Mouse (Mus musculus) testis, adult 2 months (tissue): ENCODE results near the gene Crtc3. TPM values are rescaled to one million over a fixed set of nuclear protein-coding genes. Genes with fewer than 3 reads are reported as not detected.

Source experiments
- H3K27ac ChIP-seq: fragments of 200-500 bp; 2 replicates; pipeline ENCODE4 v1.5.1; 2012; ENCODE audit warnings: low read depth, low read length; ENCODE audit not compliant: control insufficient read depth, insufficient read depth
- H3K27me3 ChIP-seq: fragments of 200-500 bp; 2 replicates; pipeline ENCODE4 v1.6.1; 2012; ENCODE audit warnings: mild to moderate bottlenecking, low read length, moderate library complexity; ENCODE audit not compliant: control insufficient read depth, insufficient read depth
- H3K36me3 ChIP-seq: fragments of 200-500 bp; 2 replicates; pipeline ENCODE4 v1.6.1; 2012; ENCODE audit warnings: mild to moderate bottlenecking, low read length; ENCODE audit not compliant: control insufficient read depth, insufficient read depth
- H3K4me1 ChIP-seq: fragments of 200-500 bp; 2 replicates; pipeline ENCODE4 v1.6.1; 2012; ENCODE audit warnings: low read length; ENCODE audit not compliant: control insufficient read depth, insufficient read depth
- H3K4me3 ChIP-seq: fragments of 200-500 bp; 2 replicates; pipeline ENCODE4 v1.5.1; 2012; ENCODE audit warnings: low read depth, mild to moderate bottlenecking, low read length, moderate library complexity, mixed read lengths; ENCODE audit not compliant: control insufficient read depth
- CTCF ChIP-seq: fragments of 200-500 bp; IDR thresholded peaks from 2 replicates; pipeline ENCODE4 v1.5.1; 2012; ENCODE audit warnings: low read depth, mild to moderate bottlenecking, inconsistent platforms, low read length, moderate library complexity; ENCODE audit not compliant: control insufficient read depth, insufficient read depth, insufficient replicate concordance
- POLR2A ChIP-seq: fragments of 200-500 bp; IDR thresholded peaks from 2 replicates; pipeline ENCODE4 v1.6.1; 2012; ENCODE audit warnings: low read depth, mild to moderate bottlenecking, inconsistent platforms, low read length, moderate library complexity; ENCODE audit not compliant: control insufficient read depth
- polyA plus RNA-seq: library from polyadenylated mRNA; depleted of rRNA; stranded (reverse); fragments of >200 nt; gene quantifications from 2 replicates; pipeline ENCODE4 v1.2.3, GENCODE M21; 2012

The Crtc3 gene
- polyA plus RNA-seq, 1 experiment = 8.8 TPM

GRCm38 (mm10) chr7:80652289-80652688 is 36.4 kb downstream of the Crtc3 start:
- Histone ChIP-seq H3K36me3 (no peaks in the 10 kb centered on the region), H3K27ac (peak overlapping the region; percentile 74), H3K27me3 (no peaks in the 10 kb centered on the region), H3K4me3 (no peak overlapping the region), H3K4me1 (peaks cover 3% of the 10 kb centered on the region; the same call in 1 of the 2 replicates)
- TF ChIP-seq CTCF (no peak), POLR2A (no peak)

GRCm38 (mm10) chr7:80647437-80647871 is 41.2 kb downstream of the Crtc3 start:
- no peak overlapping the region for H3K4me3 ChIP-seq
- peaks cover 3% of the 10 kb centered on the region; the same call in 1 of the 2 replicates for H3K4me1 ChIP-seq
- no peaks in the 10 kb centered on the region for H3K27me3 ChIP-seq
- peak overlapping the region; percentile 49 for H3K27ac ChIP-seq
- no peaks in the 10 kb centered on the region for H3K36me3 ChIP-seq
- TF ChIP-seq CTCF (no peak), POLR2A (no peak)

DNA sequence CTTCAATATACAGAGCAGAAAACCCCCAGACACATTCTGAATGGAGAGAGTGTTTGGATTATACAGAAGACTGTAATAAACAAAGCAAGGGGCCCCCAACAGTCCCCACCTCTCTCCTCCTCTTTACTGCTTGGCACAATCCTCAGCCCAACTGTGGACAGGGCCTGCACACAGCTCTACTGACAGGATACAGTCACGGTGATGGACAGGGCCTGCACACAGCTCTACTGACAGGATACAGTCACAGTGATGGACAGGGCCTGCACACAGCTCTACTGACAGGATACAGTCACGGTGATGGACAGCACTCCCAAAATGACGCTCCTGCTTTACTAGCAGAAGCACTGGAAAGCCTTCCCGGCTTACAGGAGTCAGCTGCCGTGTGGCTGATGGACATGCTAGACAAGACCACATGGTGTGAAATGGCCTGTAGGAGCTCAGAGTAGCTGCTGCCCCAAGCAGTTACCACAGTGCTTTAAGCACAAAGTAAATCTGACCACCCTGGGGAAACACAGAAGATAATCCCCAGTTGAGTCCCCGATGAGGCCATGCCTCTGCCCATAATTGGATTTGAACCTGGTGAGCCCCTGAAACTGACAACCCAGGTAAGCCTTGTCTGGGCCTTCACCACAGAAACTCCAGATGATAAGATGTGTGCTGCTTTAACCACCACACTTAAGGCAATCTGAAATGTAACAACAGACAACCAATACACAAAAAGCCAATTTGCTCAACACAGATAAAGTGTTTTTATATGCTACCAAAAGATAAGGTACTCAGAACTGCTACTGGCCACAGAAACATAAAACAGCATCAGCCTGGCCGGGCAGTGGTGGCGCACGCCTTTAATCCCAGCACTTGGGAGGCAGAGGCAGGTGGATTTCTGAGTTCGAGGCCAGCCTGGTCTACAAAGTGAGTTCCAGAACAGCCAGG is 42.3 kb downstream of the Crtc3 start:
- no peak overlapping the region for H3K4me3 ChIP-seq
- no peak for TF ChIP-seq POLR2A
- TF ChIP-seq CTCF = no peak
- H3K36me3 ChIP-seq = no peaks in the 10 kb centered on the region
- peaks cover 7% of the 10 kb centered on the region for H3K4me1 ChIP-seq
- H3K27ac ChIP-seq = no peak overlapping the region
- no peaks in the 10 kb centered on the region for H3K27me3 ChIP-seq

DNA sequence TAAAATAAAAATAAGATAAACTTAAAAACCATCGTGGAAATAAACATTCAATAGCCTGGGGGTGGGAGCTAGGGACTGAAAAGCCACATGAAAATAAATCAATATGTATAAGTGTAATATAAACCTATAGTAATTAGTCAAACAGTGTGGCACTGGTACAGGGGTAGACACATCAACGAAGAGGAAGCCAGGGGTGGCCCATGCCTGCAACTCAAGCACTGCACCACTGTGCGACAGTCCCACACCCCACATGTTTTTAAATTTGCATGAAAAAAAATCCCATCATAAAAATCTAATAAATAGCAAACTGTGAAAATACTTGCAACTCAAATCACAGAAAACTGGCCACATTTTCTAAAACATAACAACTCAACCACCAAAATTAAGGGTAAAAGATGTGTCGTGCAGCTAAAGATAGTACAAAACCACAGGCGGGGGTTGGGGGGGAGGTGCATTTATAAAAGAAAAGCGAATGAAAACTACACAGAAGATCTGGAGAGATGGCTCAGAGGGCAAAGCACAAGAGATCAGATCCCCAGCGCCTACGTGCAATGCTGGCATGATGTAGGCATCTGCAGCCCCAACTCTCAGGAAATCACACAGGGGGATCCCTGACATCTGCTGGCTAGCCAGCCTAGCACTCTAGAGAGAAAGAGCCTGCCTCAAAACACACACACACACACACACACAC is 45.6 kb downstream of the Crtc3 start:
- Histone ChIP-seq H3K27me3 (no peaks in the 10 kb centered on the region), H3K27ac (no peak overlapping the region), H3K4me1 (peaks cover 7% of the 10 kb centered on the region), H3K4me3 (no peak overlapping the region), H3K36me3 (no peaks in the 10 kb centered on the region)
- TF ChIP-seq CTCF = no peak
- TF ChIP-seq POLR2A = no peak

DNA sequence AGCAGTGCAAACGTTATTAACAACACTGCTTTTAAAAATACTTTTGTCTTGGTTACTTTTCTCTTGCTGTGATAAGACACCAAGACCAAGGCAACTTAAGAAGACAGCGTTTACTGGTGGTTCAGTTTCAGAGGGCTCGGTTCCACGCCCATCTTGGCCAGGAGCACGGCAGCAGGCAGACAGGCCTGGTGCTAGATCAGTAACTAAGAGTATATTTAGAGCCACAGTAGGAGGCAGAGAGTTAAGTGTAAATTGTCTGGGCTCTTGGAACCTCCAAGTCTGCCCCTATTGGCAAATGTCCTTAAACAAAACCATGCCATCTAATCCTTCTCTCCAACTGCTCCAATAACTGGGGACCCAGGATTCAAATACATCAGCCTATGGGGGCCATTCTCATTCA is 46.1 kb downstream of the Crtc3 start:
- Histone ChIP-seq H3K4me1 (peaks cover 7% of the 10 kb centered on the region), H3K36me3 (no peaks in the 10 kb centered on the region)
- TF ChIP-seq POLR2A = no peak
- TF ChIP-seq CTCF = no peak

GRCm38 (mm10) chr7:80641899-80642298 is 46.8 kb downstream of the Crtc3 start:
- Histone ChIP-seq H3K36me3 (no peaks in the 10 kb centered on the region), H3K27ac (no peak overlapping the region; the same call in 1 of the 2 replicates), H3K4me1 (peaks cover 11% of the 10 kb centered on the region), H3K27me3 (no peaks in the 10 kb centered on the region), H3K4me3 (no peak overlapping the region)
- TF ChIP-seq CTCF (no peak), POLR2A (no peak)

More for the DNA sequence above, 46.1 kb downstream of the Crtc3 start:
- Histone ChIP-seq H3K4me3 (no peak overlapping the region), H3K27me3 (no peaks in the 10 kb centered on the region), H3K27ac (no peak overlapping the region)

DNA sequence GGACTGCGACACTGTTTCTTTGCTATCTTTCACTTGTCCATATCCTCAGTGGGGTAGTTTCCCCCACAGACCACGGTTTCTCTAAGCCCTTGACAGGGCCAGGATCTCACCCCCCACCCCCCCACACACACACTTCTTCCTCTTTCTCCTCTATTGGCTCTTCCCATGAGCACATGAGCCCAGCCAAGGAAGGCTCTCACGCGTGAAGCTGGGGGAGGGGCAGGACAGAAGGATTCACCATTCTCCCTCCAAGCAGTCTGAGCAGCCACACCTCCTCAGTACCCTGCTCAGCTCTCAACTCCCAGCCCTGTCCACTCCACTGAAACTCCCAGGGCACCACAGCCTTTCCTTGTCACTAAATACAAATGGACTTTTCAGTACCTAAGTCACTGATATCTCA is 47.2 kb downstream of the Crtc3 start:
- Histone ChIP-seq H3K4me3 (no peak overlapping the region), H3K27me3 (no peaks in the 10 kb centered on the region), H3K36me3 (no peaks in the 10 kb centered on the region), H3K4me1 (peaks cover 11% of the 10 kb centered on the region), H3K27ac (peak overlapping the region; percentile 32)
- TF ChIP-seq POLR2A (no peak), CTCF (no peak)

- Histone ChIP-seq H3K36me3 (no peaks in the 10 kb centered on the region), H3K4me1 (peaks cover 11% of the 10 kb centered on the region), H3K27me3 (no peaks in the 10 kb centered on the region), H3K4me3 (no peak overlapping the region), H3K27ac (no peak overlapping the region)
- TF ChIP-seq CTCF (no peak), POLR2A (no peak)
Observed at GRCm38 (mm10) chr7:80639981-80640380, 48.7 kb downstream of the Crtc3 start.
